Mouse (Mus musculus) olfactory bulb, adult 2 months (tissue): Measurements from ENCODE around the gene Gm20489. TPM values are rescaled to one million over a fixed set of nuclear protein-coding genes. Genes with fewer than 3 reads are reported as not detected.

Experiments used
- H3K27ac ChIP-seq: fragments of 200-500 bp; 2 replicates; pipeline ENCODE4 v1.5.1; 2012; ENCODE audit warnings: low read depth, low read length; ENCODE audit not compliant: insufficient read depth
- H3K4me1 ChIP-seq: fragments of 200-500 bp; 2 replicates; pipeline ENCODE4 v1.6.1; 2012; ENCODE audit warnings: low read length; ENCODE audit not compliant: control insufficient read depth, insufficient read depth
- H3K4me3 ChIP-seq: fragments of 200-500 bp; 2 replicates; pipeline ENCODE4 v1.5.1; 2012; ENCODE audit warnings: mild to moderate bottlenecking, low read depth, low read length, moderate library complexity; ENCODE audit not compliant: insufficient read depth
- CTCF ChIP-seq: fragments of 200-500 bp; IDR thresholded peaks from 2 replicates; pipeline ENCODE4 v1.5.1; 2012; ENCODE audit warnings: low read depth, mild to moderate bottlenecking, low read length, moderate library complexity; ENCODE audit not compliant: insufficient read depth
- POLR2A ChIP-seq: fragments of 200-500 bp; IDR thresholded peaks from 2 replicates; pipeline ENCODE4 v1.6.1; 2012; ENCODE audit warnings: mild to moderate bottlenecking, low read depth, low read length, moderate library complexity; ENCODE audit not compliant: insufficient read depth
- WGBS: fragments of 180-500 bp; shearing (Covaris S2); methylation state at CpG from one replicate; pipeline ENCODE4 v1.1.7; 2018; 5-methylcytosine and 5-hydroxymethylcytosine counted together
- polyA plus RNA-seq: library from polyadenylated mRNA; stranded (reverse); fragments of >200 nt; gene quantifications from 2 replicates; pipeline ENCODE4 v1.2.4, GENCODE M21; 2012; ENCODE audit warnings: low replicate concordance; ENCODE audit not compliant: missing spikeins, insufficient read depth, insufficient read length

The Gm20489 gene
- polyA plus RNA-seq, 1 experiment = not detected

- no peaks in the 10 kb centered on the region for H3K4me1 ChIP-seq
- TF ChIP-seq CTCF (no peak), POLR2A (no peak)
- WGBS = 81% methylated on average over 10 of the region's 10 CpGs
These were observed 21.3 kb upstream of the Gm20489 start for GRCm38 (mm10) chrX:101290111-101290510.

GRCm38 (mm10) chrX:101289037-101289436 lies 20.2 kb upstream of the Gm20489 start:
- WGBS = 90% methylated on average over 7 of the region's 7 CpGs
- no peaks in the 10 kb centered on the region for H3K4me1 ChIP-seq
- no peak for TF ChIP-seq POLR2A
- no peak for TF ChIP-seq CTCF

More at GRCm38 (mm10) chrX:101290111-101290510, 21.3 kb upstream of the Gm20489 start:
- Histone ChIP-seq H3K4me3 (no peak overlapping the region), H3K27ac (no peak overlapping the region)

GRCm38 (mm10) chrX:101288432-101288831 lies 19.6 kb upstream of the Gm20489 start:
- Histone ChIP-seq H3K4me1 (no peaks in the 10 kb centered on the region), H3K4me3 (no peak overlapping the region), H3K27ac (no peak overlapping the region)
- WGBS = 93% methylated on average over 6 of the region's 6 CpGs
- no peak for TF ChIP-seq CTCF
- TF ChIP-seq POLR2A = no peak

More at GRCm38 (mm10) chrX:101289037-101289436, 20.2 kb upstream of the Gm20489 start:
- H3K27ac ChIP-seq = no peak overlapping the region
- no peak overlapping the region for H3K4me3 ChIP-seq

GRCm38 (mm10) chrX:101287543-101287942 lies 18.7 kb upstream of the Gm20489 start:
- H3K4me3 ChIP-seq = no peak overlapping the region
- no peak for TF ChIP-seq POLR2A
- no peak for TF ChIP-seq CTCF
- WGBS = 90% methylated on average over 3 of the region's 3 CpGs
- no peak overlapping the region for H3K27ac ChIP-seq
- no peaks in the 10 kb centered on the region for H3K4me1 ChIP-seq

GRCm38 (mm10) chrX:101285953-101286670 lies 17.3 kb upstream of the Gm20489 start:
- no peak overlapping the region for H3K4me3 ChIP-seq
- TF ChIP-seq CTCF (no peak), POLR2A (no peak)

GRCm38 (mm10) chrX:101285534-101285933 lies 16.7 kb upstream of the Gm20489 start:
- no peak overlapping the region for H3K4me3 ChIP-seq
- H3K27ac ChIP-seq = no peak overlapping the region
- H3K4me1 ChIP-seq = no peaks in the 10 kb centered on the region
- peak; percentile 29; the same call in 1 of the 2 replicates for TF ChIP-seq CTCF
- no peak for TF ChIP-seq POLR2A
- WGBS = 20% methylated on average over 6 of the region's 6 CpGs

More at GRCm38 (mm10) chrX:101285953-101286670, 17.3 kb upstream of the Gm20489 start:
- Histone ChIP-seq H3K27ac (no peak overlapping the region), H3K4me1 (no peaks in the 10 kb centered on the region)
- WGBS = 85% methylated on average over 14 of the region's 14 CpGs

GRCm38 (mm10) chrX:101282813-101283212 lies 14.0 kb upstream of the Gm20489 start:
- Histone ChIP-seq H3K4me3 (no peak overlapping the region), H3K4me1 (no peaks in the 10 kb centered on the region), H3K27ac (no peak overlapping the region)
- no peak for TF ChIP-seq CTCF
- TF ChIP-seq POLR2A = no peak
- WGBS = 86% methylated on average over 6 of the region's 6 CpGs

GRCm38 (mm10) chrX:101273875-101274738 lies 5.3 kb upstream of the Gm20489 start, which contains the start of gene Med12:
Gene Med12 (plus strand): TSS chrX:101274030.
- 18% methylated on average over 54 of the region's 54 CpGs for WGBS
- TF ChIP-seq POLR2A = no peak
- TF ChIP-seq CTCF = no peak
- peak within 1 kb of the TSS; percentile 91 for H3K4me3 ChIP-seq
- H3K27ac ChIP-seq = no peak within 1 kb of the TSS
- H3K4me1 ChIP-seq = no peaks in the 10 kb centered on the region

GRCm38 (mm10) chrX:101273410-101273809 lies 4.6 kb upstream of the Gm20489 start:
- 20% methylated on average over 6 of the region's 6 CpGs for WGBS

More at GRCm38 (mm10) chrX:101273410-101273809, 4.6 kb upstream of the Gm20489 start:
- no peaks in the 10 kb centered on the region for H3K4me1 ChIP-seq
- TF ChIP-seq CTCF (no peak), POLR2A (no peak)
- peak overlapping the region; percentile 91 for H3K4me3 ChIP-seq
- no peak overlapping the region for H3K27ac ChIP-seq
